Mouse (Mus musculus) liver, adult 2 months (tissue): ENCODE results near the gene Atxn1. TPM values are rescaled to one million over a fixed set of nuclear protein-coding genes. Genes with fewer than 3 reads are reported as not detected.

Source experiments
- DNase-seq: peaks from one replicate; pipeline ENCODE4 v3.0.0-alpha.2; 2011; ENCODE audit warnings: low read depth, low spot score; ENCODE audit errors: extremely low read depth
- H3K27ac ChIP-seq: fragments of 200-500 bp; replicated peaks from 2 replicates; pipeline ENCODE4 v1.5.1; 2012; ENCODE audit warnings: low read depth, mild to moderate bottlenecking, control low read depth, inconsistent platforms, low read length; ENCODE audit not compliant: insufficient read depth
- H3K27me3 ChIP-seq: fragments of 200-500 bp; 2 replicates; pipeline ENCODE4 v1.6.1; 2012; ENCODE audit warnings: mild to moderate bottlenecking, moderate library complexity, low read length, inconsistent platforms; ENCODE audit not compliant: control insufficient read depth, insufficient read depth
- H3K36me3 ChIP-seq: fragments of 200-500 bp; 2 replicates; pipeline ENCODE4 v1.6.1; 2012; ENCODE audit warnings: low read length, inconsistent platforms; ENCODE audit not compliant: control insufficient read depth, insufficient read depth
- H3K4me1 ChIP-seq: fragments of 200-500 bp; 2 replicates; pipeline ENCODE4 v1.6.1; 2011; ENCODE audit warnings: low read length; ENCODE audit not compliant: control insufficient read depth, insufficient read depth
- H3K4me3 ChIP-seq: fragments of 200-500 bp; 2 replicates; pipeline ENCODE4 v1.5.1; 2011; ENCODE audit warnings: low read depth, mild to moderate bottlenecking, control low read depth, low read length, moderate library complexity; ENCODE audit not compliant: insufficient read depth
- H3K79me2 ChIP-seq: fragments of 200-500 bp; 2 replicates; pipeline ENCODE4 v1.6.1; 2012; ENCODE audit warnings: inconsistent platforms, mild to moderate bottlenecking, low read length, moderate library complexity; ENCODE audit not compliant: control insufficient read depth, insufficient read depth
- H3K9ac ChIP-seq: fragments of 200-500 bp; 2 replicates; pipeline ENCODE4 v1.6.1; 2012; ENCODE audit warnings: low read depth, mild to moderate bottlenecking, control low read depth, inconsistent platforms, low read length
- CTCF ChIP-seq: fragments of 200-500 bp; IDR thresholded peaks from 2 replicates; pipeline ENCODE4 v1.5.1; 2011; ENCODE audit warnings: low read depth, low read length, control low read depth
- POLR2A ChIP-seq: fragments of 200-500 bp; IDR thresholded peaks from 2 replicates; pipeline ENCODE4 v1.6.1; 2011; ENCODE audit warnings: low read length, control low read depth; ENCODE audit not compliant: insufficient read depth; ENCODE audit errors: extremely low read depth
- WGBS: fragments of 180-500 bp; shearing (Covaris S2); methylation state at CpG from one replicate; pipeline ENCODE4 v1.1.7; 2018; 5-methylcytosine and 5-hydroxymethylcytosine counted together
- polyA plus RNA-seq: library from polyadenylated mRNA; depleted of rRNA; stranded (reverse); fragments of >200 nt; gene quantifications from 2 replicates; pipeline ENCODE4 v1.2.3, GENCODE M21; 2012
- total RNA-seq: library from RNA; depleted of rRNA; stranded (reverse); fragments of >200 nt; gene quantifications from 2 replicates; pipeline ENCODE4 v1.2.3, GENCODE M21; 2014

Gene Atxn1
- total and polyA plus RNA-seq, 2 experiments = 7.7 to 7.8 TPM

GRCm38 (mm10) chr13:45974651-45975050, 9.8 kb upstream of the Atxn1 start:
- Histone ChIP-seq H3K79me2 (no peaks in the 10 kb centered on the region), H3K4me1 (no peaks in the 10 kb centered on the region), H3K9ac (no peak overlapping the region), H3K4me3 (no peak overlapping the region), H3K27me3 (no peaks in the 10 kb centered on the region), H3K36me3 (no peaks in the 10 kb centered on the region), H3K27ac (no peak overlapping the region)
- WGBS = 67% methylated on average over 3 of the region's 3 CpGs
- no peak for DNase-seq
- TF ChIP-seq CTCF = no peak
- TF ChIP-seq POLR2A = no peak

DNA sequence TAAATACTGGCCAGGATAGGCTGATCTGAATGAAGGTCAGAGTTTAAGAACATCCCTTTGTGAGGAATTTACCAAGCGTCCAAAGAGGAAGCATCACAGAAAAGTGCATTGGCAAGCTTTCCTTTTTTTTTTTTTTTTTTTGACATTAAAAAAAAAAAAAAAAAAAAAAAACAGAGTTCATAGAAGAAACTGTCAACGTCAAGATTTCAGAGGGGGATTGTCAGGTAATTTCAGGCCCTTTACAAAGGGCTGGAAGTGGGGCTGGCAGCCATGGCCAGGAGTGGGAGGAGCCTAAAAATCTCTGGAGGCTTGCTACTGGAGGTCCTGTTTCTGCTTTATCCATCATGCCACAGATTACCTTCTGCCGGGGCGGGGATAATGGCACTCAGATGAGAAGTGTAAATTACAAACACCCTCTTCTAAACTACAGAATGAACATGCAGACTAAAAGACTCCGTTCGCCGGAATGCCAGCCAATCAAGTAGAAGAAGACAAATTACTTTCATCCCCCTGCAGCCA, 9.2 kb upstream of the Atxn1 start:
- no peak for DNase-seq
- Histone ChIP-seq H3K27me3 (no peaks in the 10 kb centered on the region), H3K4me3 (no peak overlapping the region), H3K36me3 (no peaks in the 10 kb centered on the region), H3K4me1 (no peaks in the 10 kb centered on the region), H3K27ac (no peak overlapping the region), H3K79me2 (no peaks in the 10 kb centered on the region), H3K9ac (no peak overlapping the region)
- TF ChIP-seq POLR2A (no peak), CTCF (no peak)
- 66% methylated on average over 7 of the region's 7 CpGs for WGBS

GRCm38 (mm10) chr13:45970920-45971536, 6.2 kb upstream of the Atxn1 start:
- Histone ChIP-seq H3K79me2 (no peaks in the 10 kb centered on the region), H3K9ac (no peak overlapping the region), H3K27ac (no peak overlapping the region), H3K4me3 (0 out of 2 replicates have a peak overlapping the region, but pooled peaks have one; percentile 30), H3K27me3 (no peaks in the 10 kb centered on the region), H3K36me3 (no peaks in the 10 kb centered on the region), H3K4me1 (no peaks in the 10 kb centered on the region)
- TF ChIP-seq POLR2A (no peak), CTCF (no peak)
- DNase-seq = no peak
- WGBS = 64% methylated on average over 12 of the region's 12 CpGs

DNA sequence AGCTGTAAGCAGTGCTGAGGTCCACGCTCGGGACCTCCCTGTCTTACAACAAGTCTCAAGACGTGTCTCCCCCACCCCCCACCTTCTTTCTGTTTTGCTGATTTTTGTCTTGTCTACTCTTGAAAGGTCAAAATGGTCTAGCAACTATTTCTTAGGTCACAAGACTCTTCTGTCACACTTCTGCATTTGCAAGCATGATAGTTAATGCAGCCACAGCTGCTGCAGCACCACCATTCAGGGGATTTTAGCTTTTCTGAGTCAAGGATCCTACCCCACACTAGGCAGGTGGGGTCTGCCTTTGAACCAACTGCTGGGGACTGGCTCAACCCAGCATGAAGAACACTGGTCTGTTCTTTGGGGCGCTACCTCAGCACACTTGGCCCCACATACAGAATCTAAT, 3.4 kb upstream of the Atxn1 start:
- no peaks in the 10 kb centered on the region for H3K27me3 ChIP-seq
- TF ChIP-seq POLR2A (no peak), CTCF (no peak)
- no peak overlapping the region for H3K4me3 ChIP-seq
- no peak overlapping the region for H3K27ac ChIP-seq
- DNase-seq = no peak
- no peaks in the 10 kb centered on the region for H3K4me1 ChIP-seq
- WGBS = 95% methylated on average over 4 of the region's 4 CpGs
- no peaks in the 10 kb centered on the region for H3K79me2 ChIP-seq
- H3K9ac ChIP-seq = no peak overlapping the region
- no peaks in the 10 kb centered on the region for H3K36me3 ChIP-seq

DNA sequence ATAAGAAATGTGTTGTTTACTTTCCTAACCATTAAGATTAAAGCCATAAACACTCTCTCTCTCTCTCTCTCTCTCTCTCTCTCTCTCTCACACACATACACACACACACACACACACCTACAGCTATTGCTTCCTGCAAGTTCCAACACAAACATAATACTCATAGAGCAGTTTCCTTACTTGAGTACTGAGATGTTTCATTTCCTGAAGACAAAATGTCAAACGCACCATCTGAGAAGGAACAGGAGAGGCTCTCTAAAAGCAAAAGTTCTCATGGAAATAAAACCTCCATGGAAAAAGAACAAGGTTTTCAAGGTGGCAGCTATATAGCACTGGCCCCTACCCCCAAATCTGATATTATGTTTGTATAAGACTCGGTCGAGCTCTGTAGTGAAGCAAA, 2.6 kb upstream of the Atxn1 start:
- H3K79me2 ChIP-seq = no peaks in the 10 kb centered on the region
- WGBS = 81% methylated on average over 3 of the region's 3 CpGs
- no peak overlapping the region for H3K4me3 ChIP-seq
- H3K36me3 ChIP-seq = no peaks in the 10 kb centered on the region
- no peak overlapping the region for H3K27ac ChIP-seq
- H3K9ac ChIP-seq = no peak overlapping the region
- H3K27me3 ChIP-seq = no peaks in the 10 kb centered on the region
- no peak for DNase-seq
- H3K4me1 ChIP-seq = peaks cover 2% of the 10 kb centered on the region; the same call in 1 of the 2 replicates
- no peak for TF ChIP-seq CTCF
- no peak for TF ChIP-seq POLR2A

GRCm38 (mm10) chr13:45966586-45966985, 1.8 kb upstream of the Atxn1 start:
- Histone ChIP-seq H3K79me2 (peaks cover 4% of the 10 kb centered on the region; the same call in 1 of the 2 replicates), H3K9ac (peak overlapping the region; percentile 52; the same call in 1 of the 2 replicates), H3K4me1 (peaks cover 8% of the 10 kb centered on the region), H3K27ac (0 out of 2 replicates have a peak overlapping the region, but pooled peaks have one; percentile 22), H3K27me3 (no peaks in the 10 kb centered on the region), H3K36me3 (no peaks in the 10 kb centered on the region), H3K4me3 (peak overlapping the region; percentile 98; the same call in 1 of the 2 replicates)
- 3% methylated on average over 14 of the region's 14 CpGs for WGBS
- peak; percentile 84 for DNase-seq
- TF ChIP-seq POLR2A = no peak
- TF ChIP-seq CTCF = peak; percentile 46; the same call in 1 of the 2 replicates
